Mouse (Mus musculus) CH12F3 (cell line): Measurements from ENCODE around the gene Izumo1r.
"Not testable (repeated sequence)": the region's sequence is repeated elsewhere in the genome, so short reads cannot be mapped to it uniquely, and the experiment has no call there.

Experiments
- in situ Hi-C: fragments of 300-500 bp; cut with MboI; formaldehyde crosslinking; loops from 2 replicates; pipeline ENCODE4 v1.14.3; 2020; ENCODE audit warnings: low sequenced_read_pairs

The Izumo1r gene

GRCm38 (mm10) chr9:14905956-14906355 lies 2.2 kb upstream of the Izumo1r start:
- in situ Hi-C loops: no loop called here

- in situ Hi-C loops: no loop called here
Observed at GRCm38 (mm10) chr9:14904741-14905475, 1.2 kb upstream of the Izumo1r start.

GRCm38 (mm10) chr9:14903006-14903405 lies 743 bp downstream of the Izumo1r start:
- in situ Hi-C loops: no loop called here

GRCm38 (mm10) chr9:14902416-14902815 lies 1.3 kb downstream of the Izumo1r start:
- in situ Hi-C loops: no loop called here

- in situ Hi-C loops: no loop called here
Observed at GRCm38 (mm10) chr9:14901757-14902156, 2.0 kb downstream of the Izumo1r start.

- in situ Hi-C loops: no loop called here
Observed at GRCm38 (mm10) chr9:14897102-14897501, 6.6 kb downstream of the Izumo1r start.

GRCm38 (mm10) chr9:14895237-14895835 lies 8.4 kb downstream of the Izumo1r start:
- in situ Hi-C loops: no loop called here

GRCm38 (mm10) chr9:14894628-14895027 lies 9.1 kb downstream of the Izumo1r start:
- in situ Hi-C loops: no loop called here

GRCm38 (mm10) chr9:14893388-14893787 lies 10.4 kb downstream of the Izumo1r start:
- in situ Hi-C loops: no loop called here

GRCm38 (mm10) chr9:14891891-14892290 lies 11.9 kb downstream of the Izumo1r start:
- in situ Hi-C loops: no loop called here

GRCm38 (mm10) chr9:14890699-14891098 lies 13.1 kb downstream of the Izumo1r start:
- in situ Hi-C loops: no loop called here

GRCm38 (mm10) chr9:14888671-14889070 lies 15.1 kb downstream of the Izumo1r start:
- in situ Hi-C loops: no loop called here

- in situ Hi-C loops: no loop called here
Observed at GRCm38 (mm10) chr9:14887787-14888382, 15.9 kb downstream of the Izumo1r start.

- in situ Hi-C loops: no loop called here
Observed at GRCm38 (mm10) chr9:14885954-14886353, 17.8 kb downstream of the Izumo1r start.

GRCm38 (mm10) chr9:14885151-14885550 lies 18.6 kb downstream of the Izumo1r start:
- in situ Hi-C loops: no loop called here

- in situ Hi-C loops: no loop called here
Observed at GRCm38 (mm10) chr9:14884641-14885040, 19.1 kb downstream of the Izumo1r start.

- in situ Hi-C loops: not testable (repeated sequence)
Observed at GRCm38 (mm10) chr9:14876566-14876965, 27.2 kb downstream of the Izumo1r start.

GRCm38 (mm10) chr9:14875743-14876507 lies 27.8 kb downstream of the Izumo1r start:
- in situ Hi-C loops: no loop called here

- in situ Hi-C loops: no loop called here
Observed at GRCm38 (mm10) chr9:14872181-14872930, 31.4 kb downstream of the Izumo1r start.

GRCm38 (mm10) chr9:14871536-14871935 lies 32.2 kb downstream of the Izumo1r start:
- in situ Hi-C loops: no loop called here

- in situ Hi-C loops: no loop called here
Observed at GRCm38 (mm10) chr9:14870802-14871201, 32.9 kb downstream of the Izumo1r start.
